Mouse (Mus musculus) right cerebral cortex, adult 18-20 months (tissue): ENCODE results near the gene Gm7544.

Source experiments
- DNase-seq: peaks from one replicate; pipeline ENCODE4 v3.0.0; 2022; ENCODE audit warnings: mixed read lengths

Gene Gm7544

GRCm38 (mm10) chr1:82913025-82913424, 42.8 kb downstream of the Gm7544 start, which contains the start of gene A030005L19Rik:
Gene A030005L19Rik (plus strand): TSS chr1:82913325.
- DNase-seq, result no peak

GRCm38 (mm10) chr1:82905886-82906285, 49.9 kb downstream of the Gm7544 start:
- DNase-seq, result no peak
